Mouse (Mus musculus) gastrocnemius, postnatal 14 days (tissue): ENCODE results near the gene Ankrd66. TPM values are rescaled to one million over a fixed set of nuclear protein-coding genes. Genes with fewer than 3 reads are reported as not detected.

ENCODE experiments used
- DNase-seq: peaks from one replicate; pipeline ENCODE4 v3.0.0; 2021; ENCODE audit warnings: mixed read lengths
- intact Hi-C: fragments of 180-260 bp; cut with DNase I; formaldehyde crosslinking; loops from one replicate; pipeline ENCODE4 v1.15.1; 2025; ENCODE audit warnings: low total_unique reads
- long read RNA-seq, 2 experiments: library from polyadenylated mRNA; stranded (forward); transcript quantifications; one replicate each; pipeline ENCODE4 v2.0.0; 2021
- total RNA-seq, 2 experiments: library from RNA; stranded (reverse); gene quantifications; 2 replicates each; pipeline ENCODE4 v1.2.3; 2021

Ankrd66 gene
- total RNA-seq, result not detected
- long read RNA-seq, experiment 1, result 0 reads
- long read RNA-seq, experiment 2, result 0 reads

GRCm38 (mm10) chr17:43543539-43543938 is at the start of gene Ankrd66:
Ankrd66 (minus strand) TSS chr17:43543639.
- no peak for DNase-seq

DNA sequence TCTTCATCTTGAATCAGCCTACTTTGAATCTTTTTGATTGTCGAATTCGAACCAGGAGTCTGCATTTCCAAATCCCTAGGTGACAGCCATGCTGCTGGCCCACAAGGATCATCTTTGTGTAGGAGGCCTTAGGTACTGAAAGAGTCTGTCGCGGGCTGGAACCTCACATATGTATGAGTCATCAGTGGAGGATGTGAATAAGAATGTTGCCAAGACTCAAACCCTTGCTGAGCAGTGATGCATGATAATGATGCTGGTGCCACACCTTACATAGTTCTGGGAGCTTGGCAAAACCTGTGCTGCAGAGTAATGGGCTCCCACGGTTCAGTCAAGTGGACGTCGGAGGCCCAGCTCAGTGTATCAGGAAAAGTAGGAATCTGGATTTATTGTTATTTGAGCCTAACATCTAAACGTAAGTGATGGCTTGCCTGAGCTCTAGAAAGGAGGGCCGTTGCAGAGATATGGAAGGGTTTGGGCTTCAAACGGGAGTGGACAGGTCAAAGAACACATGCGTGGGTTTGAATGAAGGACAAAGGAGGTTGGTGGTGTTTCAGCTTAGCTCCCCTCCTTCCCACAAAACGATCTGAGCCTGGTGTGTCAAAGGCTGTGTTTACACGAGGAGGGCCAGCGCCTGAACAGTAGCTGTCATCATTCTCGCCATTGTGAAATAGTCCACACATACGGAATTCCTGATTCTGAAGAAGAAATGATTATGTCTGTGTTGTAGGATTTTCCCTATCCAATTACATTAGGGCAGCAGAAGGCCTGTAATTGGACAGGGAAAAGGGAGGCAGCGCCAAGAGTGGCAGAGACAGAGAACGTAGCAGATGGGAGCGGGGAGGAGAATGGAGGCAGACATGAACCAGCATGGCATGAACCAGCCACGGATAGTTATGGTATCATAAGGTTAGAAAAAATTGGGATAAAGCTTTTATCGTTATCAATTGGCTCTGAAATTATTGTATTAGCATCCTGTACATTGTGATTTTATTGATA is 49.2 kb upstream of the Ankrd66 start:
- intact Hi-C loops, result no loop called here
- DNase-seq, result no peak

More at GRCm38 (mm10) chr17:43543539-43543938, at the start of gene Ankrd66:
- intact Hi-C loops, result no loop called here

DNA sequence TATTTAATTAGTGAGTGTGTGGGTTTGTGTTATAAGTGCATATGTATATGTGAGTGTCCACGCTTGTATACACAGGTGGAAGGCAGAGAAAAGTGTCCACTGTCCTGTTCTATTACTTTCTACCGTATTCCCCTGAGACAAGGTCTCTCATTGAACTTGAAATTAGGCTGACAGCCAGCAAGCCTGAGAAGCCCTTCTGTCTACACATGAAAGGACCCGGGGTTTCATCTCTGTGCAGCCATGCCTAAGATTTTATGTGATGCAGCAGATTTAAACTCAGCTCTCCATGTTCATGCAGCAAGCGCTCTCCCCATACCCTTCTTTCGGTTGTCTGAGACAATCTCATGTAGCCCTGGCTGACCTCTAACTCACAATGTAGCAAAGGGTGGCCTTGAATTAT is 47.1 kb upstream of the Ankrd66 start:
- intact Hi-C loops, result no loop called here
- no peak for DNase-seq

DNA sequence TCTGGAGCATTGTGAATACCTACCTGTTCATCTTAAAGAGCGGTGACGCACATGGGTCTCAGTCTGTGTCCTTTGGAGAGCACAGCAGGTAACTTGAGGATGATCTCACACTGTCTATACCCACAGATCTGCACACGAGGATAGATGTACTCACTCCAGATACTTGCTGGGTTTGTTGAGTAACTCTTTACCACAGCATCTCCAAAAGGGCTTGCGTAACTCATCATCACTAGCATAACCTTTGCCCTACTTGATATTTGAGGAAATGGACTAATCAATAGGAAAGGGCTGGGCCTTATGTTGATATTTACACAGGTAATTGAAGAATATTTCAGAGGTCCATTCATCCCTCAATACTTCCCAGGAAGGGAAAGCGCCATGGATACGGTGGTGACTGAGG is 46.3 kb upstream of the Ankrd66 start:
- intact Hi-C loops, result no loop called here
- no peak for DNase-seq

DNA sequence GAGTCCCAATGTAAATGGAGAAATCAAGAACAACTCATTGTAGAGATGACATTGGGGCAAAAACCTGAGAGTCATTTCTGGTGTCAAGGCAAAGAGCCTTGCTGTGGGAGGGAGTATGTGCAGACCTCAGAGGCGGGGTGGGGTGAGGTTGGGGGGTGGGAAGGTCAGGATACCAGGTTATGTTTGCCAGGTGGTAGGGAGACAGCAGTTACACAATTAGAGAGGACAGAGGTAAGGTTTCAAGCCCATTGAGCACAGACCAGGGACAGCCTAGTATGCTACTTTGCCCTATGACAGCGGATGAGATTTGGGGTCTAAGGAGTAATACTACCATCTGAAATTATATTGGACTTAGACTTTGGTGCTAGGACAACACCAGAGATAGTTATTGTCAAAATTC is 43.8 kb upstream of the Ankrd66 start:
- intact Hi-C loops, result no loop called here

DNA sequence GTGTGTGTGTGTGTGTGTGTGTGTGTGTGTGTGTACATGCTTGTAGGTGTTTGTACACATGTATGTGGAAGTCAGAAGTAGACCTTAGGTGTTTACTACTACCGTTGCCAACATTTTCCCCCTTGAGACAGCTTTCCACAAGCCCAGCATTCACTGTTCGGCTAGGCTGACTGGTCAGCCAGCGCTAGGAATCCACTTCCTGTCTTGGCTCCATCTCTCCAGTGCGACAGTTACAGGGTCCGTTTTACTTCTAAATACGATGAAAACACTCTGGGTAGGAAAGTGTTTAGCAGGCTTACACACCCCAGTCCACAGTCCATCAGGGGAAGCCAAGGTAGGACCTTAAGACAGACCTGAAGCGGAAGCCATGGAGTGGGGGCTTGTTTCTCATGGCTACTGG is 41.3 kb upstream of the Ankrd66 start:
- intact Hi-C loops, result no loop called here
- no peak for DNase-seq

More for the DNA sequence above, 43.8 kb upstream of the Ankrd66 start:
- no peak for DNase-seq

DNA sequence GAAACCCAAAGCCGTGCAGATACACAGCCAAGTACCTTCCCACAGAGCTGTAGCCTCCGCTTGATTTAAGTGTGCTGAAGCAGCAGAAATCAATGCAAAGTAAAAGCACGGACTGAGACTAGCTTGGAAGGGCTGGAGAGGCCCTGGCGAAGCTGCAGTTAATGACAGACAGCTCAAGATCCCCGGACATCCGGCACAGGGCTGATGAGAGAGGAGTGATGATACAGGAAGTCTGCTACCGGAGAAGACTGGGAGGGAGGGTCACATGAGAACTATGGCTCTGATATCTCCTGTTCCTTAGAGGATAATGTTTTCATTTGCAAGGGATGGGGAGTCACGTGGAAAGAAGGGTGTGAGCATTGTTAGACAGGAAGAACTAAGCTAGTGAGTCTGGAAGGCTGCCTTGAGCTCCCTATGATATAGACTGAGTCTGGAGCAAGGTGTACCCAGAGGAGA is 37.6 kb upstream of the Ankrd66 start:
- intact Hi-C loops, result no loop called here
- DNase-seq, result peak; percentile 39

DNA sequence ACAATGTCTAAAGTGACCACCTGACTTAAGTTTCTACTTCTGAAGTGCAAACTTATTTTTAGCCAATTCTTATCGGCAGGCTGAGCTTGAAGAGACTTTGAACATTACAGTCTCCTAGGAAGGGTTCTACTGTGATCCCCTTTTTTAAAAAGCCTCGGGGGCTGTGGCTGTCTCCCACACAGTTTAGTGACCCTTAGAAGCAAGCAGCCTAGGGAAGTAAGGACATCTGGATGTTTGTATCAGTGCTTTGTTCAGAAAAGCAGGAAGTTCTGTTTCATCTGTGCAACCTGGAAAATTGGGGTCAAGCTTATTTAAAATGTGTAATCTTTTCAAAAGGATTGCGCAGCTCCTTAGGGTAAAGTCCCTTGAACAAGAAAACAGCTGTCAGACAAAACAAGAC is 37.0 kb upstream of the Ankrd66 start:
- intact Hi-C loops, result no loop called here
- no peak for DNase-seq

- DNase-seq, result no peak
- intact Hi-C loops, result no loop called here
Measured at GRCm38 (mm10) chr17:43573624-43574073, 30.2 kb upstream of the Ankrd66 start.

DNA sequence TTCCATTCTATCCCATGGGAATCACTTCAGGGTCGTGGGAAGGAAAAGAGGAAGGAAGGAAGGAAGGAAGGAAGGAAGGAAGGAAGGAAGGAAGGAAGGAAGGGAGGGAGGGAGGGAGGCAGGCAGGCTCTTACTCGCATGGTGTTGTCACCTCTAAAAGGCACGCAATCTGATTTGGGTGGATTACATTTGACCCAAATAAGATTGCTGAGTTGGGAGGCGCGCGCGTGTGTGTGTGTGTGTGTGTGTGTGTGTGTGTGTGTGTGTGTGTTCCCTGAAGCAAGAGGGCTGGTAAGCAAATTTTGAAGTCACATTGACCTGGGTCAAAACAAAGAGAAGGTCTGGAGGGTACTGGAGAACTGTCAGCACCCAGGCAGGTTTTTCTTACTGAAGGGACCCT is 25.8 kb upstream of the Ankrd66 start:
- DNase-seq, result no peak
- intact Hi-C loops, result no loop called here

DNA sequence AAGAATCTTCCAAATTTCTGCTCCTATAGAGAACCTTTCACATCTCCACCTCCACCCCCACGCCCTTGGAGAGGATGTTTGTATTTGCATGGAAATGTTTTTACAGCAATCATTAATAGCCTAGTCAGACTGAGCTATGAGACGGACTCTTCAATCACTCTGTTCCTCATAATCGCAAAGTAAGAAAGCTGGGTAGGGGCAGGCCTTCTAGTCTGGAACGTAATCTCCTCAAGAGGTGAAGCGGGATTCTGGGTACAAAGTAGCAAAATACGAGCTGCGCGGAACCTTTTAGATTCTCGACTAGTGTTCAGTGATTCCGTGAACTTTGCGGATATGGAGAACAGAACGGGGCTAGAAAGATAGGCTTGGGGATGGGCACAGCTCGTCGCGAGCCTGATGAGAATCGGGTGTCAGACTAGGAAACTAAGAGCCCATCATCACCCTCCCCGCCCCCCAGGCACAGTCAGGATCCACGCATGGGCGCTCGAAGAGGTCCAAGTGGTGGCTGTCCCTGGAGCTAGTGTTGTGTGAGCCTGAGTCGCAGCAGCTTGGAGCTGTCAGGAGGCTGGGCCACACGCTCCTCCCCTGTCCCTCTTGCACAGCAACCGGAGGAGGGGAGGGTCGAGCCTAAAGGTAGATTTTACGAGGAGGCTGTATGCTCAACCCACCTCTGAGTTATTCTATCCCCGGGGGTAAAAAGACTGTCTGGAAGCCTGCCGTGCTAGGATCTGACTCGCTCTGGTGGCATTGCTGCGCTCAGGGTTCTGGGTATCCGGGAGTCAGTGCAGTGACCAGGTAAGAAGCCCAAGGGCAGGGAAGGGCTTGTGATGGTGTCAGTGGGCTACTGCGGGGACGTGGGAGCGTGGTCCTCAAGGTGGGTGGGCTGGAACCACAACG is 24.8 kb upstream of the Ankrd66 start, which contains the start of gene Pla2g7:
Pla2g7 (plus strand) TSS at position 107 of the 897 bp plus-strand sequence.
- intact Hi-C loops, result no loop called here
- peak; percentile 32 for DNase-seq

DNA sequence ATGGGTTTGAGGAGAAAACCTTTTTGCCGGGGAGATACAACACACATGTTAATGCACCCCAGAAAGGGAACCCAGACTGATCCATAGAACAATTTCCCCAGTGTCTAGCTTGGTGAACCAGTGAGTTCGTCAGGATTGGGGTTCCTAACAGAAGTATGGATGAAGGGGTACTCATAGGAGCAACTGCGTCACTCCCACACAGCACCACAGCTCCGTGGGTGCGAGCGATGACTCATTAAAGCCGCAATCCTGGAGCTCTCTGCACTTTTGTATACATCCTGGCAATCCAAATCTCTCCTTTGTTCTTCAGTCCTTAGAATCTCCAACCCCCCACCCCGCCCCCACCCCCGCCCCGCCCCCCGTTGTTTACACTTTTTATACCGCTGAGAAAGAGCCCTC is 24.2 kb upstream of the Ankrd66 start:
- DNase-seq, result no peak
- intact Hi-C loops, result no loop called here

- intact Hi-C loops, result no loop called here
- no peak for DNase-seq
Measured at GRCm38 (mm10) chr17:43563192-43563987, 20.0 kb upstream of the Ankrd66 start.

DNA sequence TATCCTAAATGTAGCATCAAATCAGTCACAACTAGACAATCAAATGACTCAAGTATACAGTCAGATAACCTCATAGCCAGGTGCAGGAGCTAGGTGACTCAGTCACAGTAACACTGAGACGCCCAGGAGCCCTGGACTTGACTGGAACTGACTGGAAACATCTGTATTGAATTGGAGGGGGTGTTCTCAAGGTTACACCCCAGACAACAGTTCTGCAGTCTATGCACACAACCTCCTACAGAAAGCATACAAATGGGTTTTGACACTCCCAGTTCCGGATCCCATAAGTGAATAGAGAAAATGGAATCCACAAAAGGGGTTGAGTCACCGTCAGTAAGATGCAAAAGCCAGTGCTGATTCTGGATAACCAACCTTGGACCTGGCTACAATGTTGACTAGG is 15.2 kb upstream of the Ankrd66 start:
- DNase-seq, result no peak
- intact Hi-C loops, result no loop called here

DNA sequence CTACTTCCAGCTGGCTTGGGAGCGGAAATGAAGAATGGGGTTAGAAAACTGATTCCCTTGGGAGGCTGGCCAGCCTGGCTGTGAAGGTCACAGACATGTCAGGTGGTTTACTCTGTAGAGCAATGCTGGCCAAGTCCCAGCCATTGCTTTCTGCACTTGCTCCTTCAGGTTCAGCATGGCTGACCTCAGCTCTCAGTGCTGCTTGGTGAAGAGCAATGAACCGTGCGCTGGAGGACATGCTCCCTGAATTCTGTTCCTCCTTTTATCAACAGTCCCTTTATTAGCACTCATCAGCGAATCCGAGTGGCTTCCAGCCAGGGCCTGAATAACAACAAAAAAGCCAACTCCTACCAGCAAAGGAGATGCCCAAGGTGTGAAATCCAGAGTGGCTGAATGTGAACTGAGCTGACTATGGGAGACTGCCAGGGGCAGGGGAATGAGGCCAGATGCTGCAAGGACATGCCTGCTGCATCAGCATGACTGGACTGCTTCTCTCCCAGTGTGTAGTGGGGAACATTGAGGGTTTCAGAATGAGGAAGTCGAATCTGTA is 14.2 kb upstream of the Ankrd66 start:
- peak; percentile 70 for DNase-seq
- intact Hi-C loops, result no loop called here

- intact Hi-C loops, result no loop called here
- DNase-seq, result no peak
Measured at GRCm38 (mm10) chr17:43557104-43557503, 13.7 kb upstream of the Ankrd66 start.

GRCm38 (mm10) chr17:43554516-43555403 is 11.3 kb upstream of the Ankrd66 start:
- intact Hi-C loops, result no loop called here
- no peak for DNase-seq

DNA sequence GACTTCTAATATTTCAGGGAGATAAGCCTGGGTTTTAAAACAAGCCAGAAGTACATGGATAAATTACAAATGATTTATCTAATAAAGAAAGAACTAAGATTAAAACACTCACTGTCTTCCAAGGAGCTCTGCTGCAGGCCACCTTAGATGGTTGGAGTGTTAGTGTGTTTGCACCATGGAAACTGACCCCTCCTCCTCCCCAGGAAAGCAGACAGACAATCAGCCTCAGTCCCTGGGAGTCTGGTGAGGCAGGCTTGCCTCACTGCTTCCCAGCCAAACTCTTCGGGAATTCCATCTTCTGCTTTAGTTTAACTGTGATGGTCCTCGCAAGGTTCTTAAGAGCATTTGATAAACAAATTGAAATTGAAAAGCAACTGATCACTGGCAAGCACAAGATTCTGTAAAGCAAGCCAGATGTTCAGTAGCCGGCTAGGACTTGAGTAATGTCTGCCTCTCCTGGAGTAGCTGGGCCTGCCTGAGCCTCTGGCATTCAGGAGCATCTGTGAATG is 7.7 kb upstream of the Ankrd66 start:
- no peak for DNase-seq
- intact Hi-C loops, result no loop called here
